Mouse (Mus musculus): ENCODE measurements around the gene Car8. TPM values are rescaled to one million over a fixed set of nuclear protein-coding genes. Genes with fewer than 3 reads are reported as not detected.
A peak's percentile ranks its signal among the peaks of the same experiment; 100 is the strongest.

Car8 gene
- polyA plus RNA-seq, 1 experiment from 2014 or later: 33.1 TPM

DNA sequence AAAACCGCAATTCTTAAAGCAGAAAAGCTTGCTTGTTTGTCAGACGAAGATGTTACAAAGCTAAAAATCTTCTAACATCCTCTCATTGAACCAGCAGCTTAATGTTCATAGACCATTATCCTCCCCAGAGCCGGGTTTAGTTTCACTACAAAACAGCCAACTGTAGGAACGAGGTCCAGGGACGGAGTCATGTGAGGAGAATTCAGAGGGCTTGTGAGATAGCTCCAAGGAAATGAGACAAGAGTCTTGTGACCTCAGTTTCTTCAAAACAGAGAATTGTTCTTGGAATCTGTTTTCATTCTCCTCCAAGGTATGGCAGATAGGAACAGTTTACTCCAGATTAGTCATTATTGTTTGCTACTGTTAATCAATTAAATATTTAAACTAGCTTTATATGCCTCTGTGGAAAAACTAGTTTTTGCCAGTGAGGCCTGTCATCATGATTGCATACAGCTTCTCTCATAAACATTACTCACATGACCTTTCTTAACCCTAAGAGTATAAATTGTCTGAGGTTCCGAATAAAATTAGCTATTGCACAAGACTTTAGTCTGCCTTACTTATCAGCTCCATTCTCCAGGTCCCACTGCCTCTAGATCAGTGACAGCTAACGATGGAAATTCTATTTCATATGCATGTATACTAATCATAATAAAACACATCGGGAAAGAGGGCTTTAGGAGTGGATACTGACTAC is 25.8 kb downstream of the Car8 start:
- no peaks in the 10 kb centered on the region for H3K9me3 ChIP-seq (ENCODE audit: control insufficient read depth, low read length)
- H3K4me2 ChIP-seq (ENCODE audit: low read length): no peak overlapping the region
- no peak for ATAC-seq (replicated peaks; ENCODE audit: low FRiP score, low TSS enrichment, low read depth)
- H3K27me3 ChIP-seq (replicated peaks; ENCODE audit: control insufficient read depth, insufficient read depth, low read length): no peaks in the 10 kb centered on the region
- peak; percentile 46 for DNase-seq (ENCODE audit: low spot score)
- 59% methylated on average over 8 of the region's 8 CpGs for whole genome bisulfite sequencing
- H3K36me3 ChIP-seq (ENCODE audit: control insufficient read depth, insufficient read depth, low read length): no peaks in the 10 kb centered on the region
- H3K4me3 ChIP-seq (ENCODE audit: low read depth, low read length): no peak overlapping the region
- peaks cover 18% of the 10 kb centered on the region; the same call in 1 of the 2 replicates for H3K4me1 ChIP-seq (replicated peaks; ENCODE audit: control insufficient read depth, insufficient read depth, low read length)
- H3K27ac ChIP-seq (ENCODE audit: low read depth): no peak overlapping the region
- H3K9ac ChIP-seq (ENCODE audit: low read length): no peak overlapping the region

DNA sequence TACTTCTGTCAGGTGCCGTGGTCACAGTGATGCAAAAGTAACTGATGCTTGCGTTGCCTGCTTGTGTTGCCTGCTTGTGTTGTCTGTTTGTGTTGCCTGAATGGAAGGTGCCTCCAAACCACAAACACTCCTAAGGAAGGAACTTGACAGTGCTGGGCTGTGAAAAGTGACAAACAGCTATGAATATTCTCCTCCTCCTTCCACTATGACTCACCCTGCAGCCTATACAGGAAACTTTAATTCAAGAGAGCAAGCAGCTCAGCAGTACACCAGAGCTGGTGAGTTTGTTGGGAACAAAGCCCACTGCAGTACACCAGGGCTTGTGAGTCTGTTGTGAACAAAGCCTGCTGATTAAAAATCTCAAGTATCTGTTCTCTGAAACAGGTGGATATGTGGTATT is 28.4 kb downstream of the Car8 start:
- Histone ChIP-seq H3K4me3 (ENCODE audit: low read depth, low read length) (no peak overlapping the region), H3K9ac (ENCODE audit: low read length) (no peak overlapping the region), H3K36me3 (ENCODE audit: control insufficient read depth, insufficient read depth, low read length) (no peaks in the 10 kb centered on the region), H3K4me1 (replicated peaks; ENCODE audit: control insufficient read depth, insufficient read depth, low read length) (peaks cover 14% of the 10 kb centered on the region; the same call in 1 of the 2 replicates), H3K9me3 (ENCODE audit: control insufficient read depth, low read length) (no peaks in the 10 kb centered on the region), H3K27ac (ENCODE audit: low read depth) (no peak overlapping the region), H3K4me2 (ENCODE audit: low read length) (no peak overlapping the region), H3K27me3 (replicated peaks; ENCODE audit: control insufficient read depth, insufficient read depth, low read length) (no peaks in the 10 kb centered on the region)
- no peak for ATAC-seq (replicated peaks; ENCODE audit: low FRiP score, low TSS enrichment, low read depth)
- DNase-seq (ENCODE audit: low spot score): peak; percentile 44
- WGBS: 93% methylated on average over 2 of the region's 2 CpGs

DNA sequence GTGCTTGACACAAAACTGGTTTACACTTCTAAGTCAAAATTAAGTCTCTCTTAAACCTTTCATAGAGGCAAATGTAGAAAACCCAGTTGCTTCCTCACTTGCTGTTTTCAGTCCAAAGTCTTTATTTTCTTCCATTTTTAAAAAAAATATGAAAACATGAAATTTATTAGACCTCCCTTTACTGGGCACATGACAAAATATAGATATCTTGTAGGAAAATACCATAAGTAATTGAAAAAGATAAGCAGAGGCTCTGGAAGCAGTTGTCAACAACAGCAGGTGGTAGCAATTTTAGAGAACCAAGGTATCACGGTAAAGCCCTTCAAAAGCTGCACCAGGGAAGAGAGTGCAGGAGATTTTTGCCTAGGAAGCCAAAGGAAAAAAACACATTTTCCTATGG is 30.9 kb downstream of the Car8 start:
- 72% methylated on average over 1 of the region's 1 CpGs for WGBS
- no peak for DNase-seq (ENCODE audit: low spot score)
- no peak for ATAC-seq (replicated peaks; ENCODE audit: low FRiP score, low TSS enrichment, low read depth)

DNA sequence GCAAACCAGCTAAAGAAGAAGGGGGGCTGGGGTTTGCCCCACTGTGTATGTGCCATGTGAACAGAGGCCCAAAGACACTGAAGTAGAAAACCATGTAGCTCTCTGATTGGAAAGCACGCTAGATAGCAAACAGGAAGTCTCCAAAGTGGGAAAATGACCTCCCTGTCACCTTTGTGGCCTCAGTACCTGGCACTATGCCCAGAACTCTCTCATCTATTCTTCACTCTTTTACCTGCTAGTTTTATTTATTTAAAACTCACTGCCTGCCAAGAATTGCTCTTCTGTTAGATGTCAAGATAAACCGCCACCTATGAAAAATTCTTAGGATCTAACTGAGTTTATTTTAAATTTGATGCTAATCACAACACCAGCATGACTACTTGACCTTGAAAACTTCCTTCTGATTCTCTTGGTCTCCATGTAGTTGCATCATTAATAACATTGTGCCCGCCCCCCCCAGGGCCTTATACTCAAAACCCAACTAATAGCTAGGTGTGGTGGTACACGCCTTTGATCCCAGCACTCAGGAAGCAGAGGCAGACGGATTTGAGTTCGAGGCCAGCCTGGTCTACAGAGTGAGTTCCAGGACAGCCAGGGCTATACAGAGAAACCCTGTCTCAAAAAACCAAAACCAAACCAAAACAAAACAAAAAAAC is 31.8 kb downstream of the Car8 start:
- Histone ChIP-seq H3K4me2 (ENCODE audit: low read length) (no peak overlapping the region), H3K4me1 (replicated peaks; ENCODE audit: control insufficient read depth, insufficient read depth, low read length) (0 out of 2 replicates have a peak, but pooled peaks cover 5% of the 10 kb centered on the region), H3K9me3 (ENCODE audit: control insufficient read depth, low read length) (no peaks in the 10 kb centered on the region), H3K27me3 (replicated peaks; ENCODE audit: control insufficient read depth, insufficient read depth, low read length) (no peaks in the 10 kb centered on the region), H3K27ac (ENCODE audit: low read depth) (no peak overlapping the region), H3K4me3 (ENCODE audit: low read depth, low read length) (no peak overlapping the region), H3K36me3 (ENCODE audit: control insufficient read depth, insufficient read depth, low read length) (no peaks in the 10 kb centered on the region), H3K9ac (ENCODE audit: low read length) (no peak overlapping the region)
- peak; percentile 63; the same call in 1 of the 2 replicates for ATAC-seq (replicated peaks; ENCODE audit: low FRiP score, low TSS enrichment, low read depth)
- WGBS: 50% methylated on average over 6 of the region's 6 CpGs
- peak; percentile 50 for DNase-seq (ENCODE audit: low spot score)

More for the DNA sequence above, 30.9 kb downstream of the Car8 start:
- no peaks in the 10 kb centered on the region for H3K9me3 ChIP-seq (ENCODE audit: control insufficient read depth, low read length)
- no peaks in the 10 kb centered on the region for H3K27me3 ChIP-seq (replicated peaks; ENCODE audit: control insufficient read depth, insufficient read depth, low read length)
- no peak overlapping the region for H3K9ac ChIP-seq (ENCODE audit: low read length)
- no peaks in the 10 kb centered on the region for H3K36me3 ChIP-seq (ENCODE audit: control insufficient read depth, insufficient read depth, low read length)
- peaks cover 5% of the 10 kb centered on the region; the same call in 1 of the 2 replicates for H3K4me1 ChIP-seq (replicated peaks; ENCODE audit: control insufficient read depth, insufficient read depth, low read length)
- H3K4me2 ChIP-seq (ENCODE audit: low read length): no peak overlapping the region
- no peak overlapping the region for H3K27ac ChIP-seq (ENCODE audit: low read depth)
- H3K4me3 ChIP-seq (ENCODE audit: low read depth, low read length): no peak overlapping the region

DNA sequence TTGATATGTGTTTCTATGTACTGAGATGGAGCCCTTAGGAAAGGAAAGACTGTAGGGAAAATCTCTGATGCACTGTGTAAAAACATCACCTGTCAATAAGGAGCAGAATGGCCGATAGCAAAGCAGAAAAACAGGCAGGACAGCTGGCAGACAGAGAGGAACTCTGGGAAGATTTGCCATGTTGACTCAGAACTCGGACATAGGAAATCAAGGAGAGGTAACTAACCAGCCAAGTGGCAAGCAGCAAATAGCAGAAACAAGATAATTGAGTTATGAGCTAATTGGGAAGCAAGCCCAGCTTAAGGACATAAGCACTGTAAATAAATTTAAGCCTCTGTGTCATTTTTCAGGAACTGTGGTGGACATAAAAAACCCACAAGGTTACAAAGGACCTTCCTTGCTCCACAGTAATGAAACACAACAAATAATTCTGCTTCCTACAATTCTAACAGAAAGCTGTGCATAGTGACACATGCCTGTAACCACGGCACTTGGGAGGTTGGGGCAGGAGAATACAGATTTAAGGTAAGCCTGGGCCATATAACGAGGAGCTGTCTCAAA is 33.7 kb downstream of the Car8 start:
- 56% methylated on average over 4 of the region's 4 CpGs for WGBS
- ATAC-seq (replicated peaks; ENCODE audit: low FRiP score, low TSS enrichment, low read depth) (no peak), DNase-seq (ENCODE audit: low spot score) (no peak)
- Histone ChIP-seq H3K4me2 (ENCODE audit: low read length) (no peak overlapping the region), H3K27me3 (replicated peaks; ENCODE audit: control insufficient read depth, insufficient read depth, low read length) (no peaks in the 10 kb centered on the region), H3K36me3 (ENCODE audit: control insufficient read depth, insufficient read depth, low read length) (no peaks in the 10 kb centered on the region), H3K9me3 (ENCODE audit: control insufficient read depth, low read length) (no peaks in the 10 kb centered on the region), H3K9ac (ENCODE audit: low read length) (no peak overlapping the region), H3K27ac (ENCODE audit: low read depth) (no peak overlapping the region), H3K4me1 (replicated peaks; ENCODE audit: control insufficient read depth, insufficient read depth, low read length) (0 out of 2 replicates have a peak, but pooled peaks cover 7% of the 10 kb centered on the region), H3K4me3 (ENCODE audit: low read depth, low read length) (no peak overlapping the region)

DNA sequence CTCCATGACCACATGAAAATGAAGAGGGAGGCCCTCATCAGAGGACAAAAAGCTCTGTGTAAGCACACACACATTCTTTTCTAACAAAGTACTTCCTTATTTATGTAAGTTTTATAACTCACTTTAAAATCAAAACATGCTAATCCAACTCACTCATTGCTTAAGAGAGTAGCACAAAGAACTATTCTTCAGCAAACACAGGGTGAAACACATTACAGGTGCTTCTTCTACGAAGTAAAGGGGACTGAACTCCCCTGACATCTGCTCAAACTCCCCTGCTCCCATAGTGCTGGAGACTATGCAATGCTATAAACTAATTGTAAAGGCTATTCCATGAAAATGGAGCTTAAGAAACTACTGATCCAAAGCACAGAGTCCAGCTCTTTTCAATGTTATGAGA is 35.5 kb downstream of the Car8 start:
- H3K9ac ChIP-seq (ENCODE audit: low read length): no peak overlapping the region
- H3K9me3 ChIP-seq (ENCODE audit: control insufficient read depth, low read length): no peaks in the 10 kb centered on the region
- H3K36me3 ChIP-seq (ENCODE audit: control insufficient read depth, insufficient read depth, low read length): no peaks in the 10 kb centered on the region
- no peak overlapping the region for H3K4me2 ChIP-seq (ENCODE audit: low read length)
- no peak overlapping the region for H3K27ac ChIP-seq (ENCODE audit: low read depth)
- 23% methylated on average over 1 of the region's 1 CpGs for WGBS
- H3K4me3 ChIP-seq (ENCODE audit: low read depth, low read length): no peak overlapping the region
- DNase-seq (ENCODE audit: low spot score) (no peak), ATAC-seq (replicated peaks; ENCODE audit: low FRiP score, low TSS enrichment, low read depth) (no peak)
- H3K4me1 ChIP-seq (replicated peaks; ENCODE audit: control insufficient read depth, insufficient read depth, low read length): 0 out of 2 replicates have a peak, but pooled peaks cover 7% of the 10 kb centered on the region
- no peaks in the 10 kb centered on the region for H3K27me3 ChIP-seq (replicated peaks; ENCODE audit: control insufficient read depth, insufficient read depth, low read length)

DNA sequence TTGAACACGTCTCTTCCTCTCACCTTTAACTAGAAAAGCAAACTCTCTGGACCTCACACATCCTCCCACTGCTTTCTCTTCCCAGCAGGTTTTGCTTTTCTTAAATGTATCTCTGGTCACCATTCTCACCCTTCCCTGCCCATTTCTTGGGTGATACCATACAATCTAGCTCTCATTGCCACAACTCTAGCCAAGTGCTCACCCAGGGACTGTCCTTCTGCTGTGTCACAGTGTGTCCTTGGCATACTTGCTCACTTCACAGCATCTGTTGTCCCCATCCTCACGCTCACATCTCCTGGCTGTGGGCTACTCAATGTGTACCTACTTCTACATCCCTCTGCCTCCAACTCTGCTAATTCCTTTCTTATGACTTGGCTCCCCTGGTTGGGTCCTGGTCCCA is 37.2 kb downstream of the Car8 start:
- H3K4me3 ChIP-seq (ENCODE audit: low read depth, low read length): no peak overlapping the region
- ATAC-seq (replicated peaks; ENCODE audit: low FRiP score, low TSS enrichment, low read depth): no peak
- H3K4me2 ChIP-seq (ENCODE audit: low read length): no peak overlapping the region
- H3K36me3 ChIP-seq (ENCODE audit: control insufficient read depth, insufficient read depth, low read length): no peaks in the 10 kb centered on the region
- H3K4me1 ChIP-seq (replicated peaks; ENCODE audit: control insufficient read depth, insufficient read depth, low read length): 0 out of 2 replicates have a peak, but pooled peaks cover 4% of the 10 kb centered on the region
- H3K27ac ChIP-seq (ENCODE audit: low read depth): no peak overlapping the region
- WGBS: 88% methylated on average over 2 of the region's 2 CpGs
- no peak overlapping the region for H3K9ac ChIP-seq (ENCODE audit: low read length)
- H3K9me3 ChIP-seq (ENCODE audit: control insufficient read depth, low read length): no peaks in the 10 kb centered on the region
- no peaks in the 10 kb centered on the region for H3K27me3 ChIP-seq (replicated peaks; ENCODE audit: control insufficient read depth, insufficient read depth, low read length)
- DNase-seq (ENCODE audit: low spot score): no peak

DNA sequence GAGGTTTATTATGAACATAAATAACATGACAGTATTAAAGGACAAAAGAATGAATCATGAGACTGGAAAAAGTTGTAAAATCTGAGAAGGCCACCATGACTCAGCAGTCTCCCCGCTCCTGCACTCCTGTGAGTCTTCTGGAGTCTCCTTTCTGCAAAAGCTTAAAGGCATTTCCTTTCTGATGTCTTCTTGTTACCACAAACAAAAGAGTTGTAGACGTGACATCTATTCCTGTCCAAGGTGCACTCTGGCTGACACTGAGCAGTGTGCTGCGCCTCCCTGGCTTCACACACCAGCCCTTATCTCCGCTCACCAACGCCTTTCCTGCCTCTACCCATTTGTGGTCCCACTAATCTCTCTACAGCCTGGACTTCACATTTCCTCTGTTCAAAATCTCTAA is 38.8 kb downstream of the Car8 start:
- H3K4me1 ChIP-seq (replicated peaks; ENCODE audit: control insufficient read depth, insufficient read depth, low read length): 0 out of 2 replicates have a peak, but pooled peaks cover 2% of the 10 kb centered on the region
- H3K9me3 ChIP-seq (ENCODE audit: control insufficient read depth, low read length): no peaks in the 10 kb centered on the region
- 58% methylated on average over 5 of the region's 5 CpGs for WGBS
- no peak overlapping the region for H3K9ac ChIP-seq (ENCODE audit: low read length)
- no peak overlapping the region for H3K4me3 ChIP-seq (ENCODE audit: low read depth, low read length)
- DNase-seq (ENCODE audit: low spot score) (no peak), ATAC-seq (replicated peaks; ENCODE audit: low FRiP score, low TSS enrichment, low read depth) (0 out of 2 replicates have a peak, but pooled peaks have one; percentile 15)
- H3K27me3 ChIP-seq (replicated peaks; ENCODE audit: control insufficient read depth, insufficient read depth, low read length): no peaks in the 10 kb centered on the region
- H3K4me2 ChIP-seq (ENCODE audit: low read length): no peak overlapping the region
- H3K27ac ChIP-seq (ENCODE audit: low read depth): no peak overlapping the region
- no peaks in the 10 kb centered on the region for H3K36me3 ChIP-seq (ENCODE audit: control insufficient read depth, insufficient read depth, low read length)

Data from intestine, embryonic 14.5 days (tissue).